Mouse (Mus musculus): Measurements from ENCODE around the gene Lama5.
"Not testable (repeated sequence)": the region's sequence is repeated elsewhere in the genome, so short reads cannot be mapped to it uniquely, and the experiment has no call there.

Lama5 gene

DNA sequence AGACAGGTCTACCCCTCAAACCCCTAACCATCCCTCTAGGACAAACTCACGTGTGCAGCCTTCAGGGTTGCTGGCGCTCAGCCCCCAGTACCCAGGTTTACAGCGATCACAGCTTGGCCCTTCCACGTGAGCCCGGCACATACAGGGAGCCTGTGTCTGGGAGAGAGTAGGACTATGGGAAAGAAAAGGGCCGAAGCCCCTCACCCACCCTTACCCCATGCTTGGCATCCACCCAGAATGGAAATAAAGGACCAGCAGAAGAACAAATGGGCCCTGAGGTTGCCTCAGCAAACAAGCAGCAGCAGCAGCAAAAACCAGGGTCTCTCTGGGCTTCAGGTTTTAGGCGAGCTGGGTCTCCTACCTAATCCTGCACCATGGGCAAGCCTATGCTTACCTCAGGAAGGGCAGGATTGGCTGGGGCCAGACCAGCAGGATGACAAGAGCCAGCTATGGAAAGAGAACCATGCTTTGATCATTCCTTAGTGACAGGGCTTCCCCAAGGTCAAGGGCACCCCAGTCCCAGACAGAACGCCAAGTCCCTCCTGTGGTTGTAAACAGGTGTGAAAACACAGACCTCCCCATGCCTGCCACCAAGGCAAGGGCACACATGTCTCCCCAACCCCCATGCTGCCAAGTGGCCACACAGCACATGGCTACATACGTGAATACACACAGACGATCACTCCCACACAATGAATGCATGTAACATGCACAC is 28.2 kb downstream of the Lama5 start:
- no peak for DNase-seq (ENCODE audit: low read depth)

DNA sequence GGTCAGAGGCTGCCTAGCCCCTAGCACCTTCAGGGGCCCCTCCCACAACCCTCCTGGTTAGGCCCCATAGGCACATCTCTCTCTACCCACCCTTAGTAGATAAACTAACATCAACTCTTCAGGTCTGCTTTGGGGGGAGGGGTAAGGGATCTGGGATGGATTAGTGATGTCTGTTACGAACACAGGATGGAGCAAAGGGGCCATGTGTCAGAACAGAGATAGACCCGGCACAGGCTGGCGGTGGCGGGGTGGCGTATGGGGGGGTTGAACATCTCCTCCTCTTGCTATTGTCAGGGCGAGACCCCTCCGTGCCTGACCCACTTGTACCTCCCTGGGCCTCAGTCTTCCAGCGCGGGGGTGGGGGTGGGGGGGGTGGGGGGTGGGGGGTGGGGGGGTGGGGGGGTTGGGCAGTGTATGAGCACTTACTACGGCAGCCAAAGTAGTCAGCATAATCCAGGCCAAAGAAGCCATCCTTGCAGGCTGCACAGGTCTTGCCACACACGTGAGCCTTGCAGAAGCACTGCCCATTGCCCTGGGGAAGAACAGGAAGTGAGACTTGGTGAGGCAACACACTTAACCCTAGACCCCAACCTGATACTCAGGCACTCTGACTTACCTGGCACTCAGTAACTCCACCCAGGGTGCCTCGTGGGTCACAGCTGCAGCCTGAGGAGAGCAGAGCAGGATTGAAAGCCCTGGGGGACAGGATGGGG is 28.9 kb downstream of the Lama5 start:
- no peak for DNase-seq (ENCODE audit: low read depth)

DNA sequence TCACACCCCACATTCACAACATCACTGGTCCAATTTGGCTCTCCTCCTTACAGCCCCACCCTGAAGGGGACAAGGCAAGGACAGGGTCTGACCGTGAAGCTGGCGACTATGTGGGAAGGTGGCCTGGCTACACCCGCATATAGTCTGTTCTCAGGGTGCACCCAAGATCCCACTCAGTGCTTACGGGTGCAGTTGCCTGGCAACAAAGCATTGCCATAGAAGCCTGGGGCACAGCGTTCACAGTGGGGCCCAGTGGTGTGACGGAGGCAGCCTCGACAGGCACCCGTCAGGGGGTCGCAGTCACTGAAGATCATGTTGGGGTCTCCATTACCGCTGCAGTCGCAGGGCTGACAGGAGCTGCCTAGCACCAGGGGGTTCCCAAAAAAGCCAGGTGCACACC is 38.3 kb downstream of the Lama5 start:
- no peak for DNase-seq (ENCODE audit: low read depth)

DNA sequence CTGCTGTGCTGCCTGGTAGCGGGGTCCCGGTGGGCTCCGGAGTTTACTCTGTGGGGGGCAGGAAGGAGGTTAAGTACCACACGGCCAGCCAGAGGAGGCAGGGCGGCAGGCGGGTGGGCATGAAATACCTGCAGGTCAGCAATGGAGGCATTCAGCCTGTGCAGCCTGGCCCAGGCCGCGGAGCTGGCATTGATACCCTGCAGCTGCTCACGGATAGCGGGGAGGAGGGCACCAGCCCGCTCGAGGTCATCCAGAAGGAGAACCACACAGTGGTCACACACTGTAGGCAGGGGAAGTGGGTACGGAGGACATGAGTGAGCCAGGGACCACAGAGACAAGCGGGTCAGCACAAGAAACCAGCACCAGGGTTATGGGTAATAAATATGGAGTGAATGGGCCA is 40.0 kb downstream of the Lama5 start:
- no peak for DNase-seq (ENCODE audit: low read depth)

DNA sequence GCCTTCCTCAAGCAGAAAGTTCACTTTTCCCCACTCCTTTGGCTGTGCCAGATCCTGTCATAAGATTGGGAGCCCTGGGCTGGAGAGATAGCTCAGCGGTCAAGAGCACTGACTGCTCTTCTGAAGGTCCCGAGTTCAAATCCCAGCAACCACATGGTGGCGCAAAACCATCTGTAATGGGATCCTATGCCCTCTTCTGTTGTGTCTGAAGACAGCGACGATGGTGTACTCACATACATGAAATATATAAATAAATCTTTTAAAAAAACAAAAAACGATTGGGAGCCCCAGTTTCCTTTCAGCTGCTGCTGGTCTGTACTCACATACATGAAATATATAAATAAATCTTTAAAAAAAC is 40.9 kb downstream of the Lama5 start:
- no peak for DNase-seq (ENCODE audit: low read depth)

DNA sequence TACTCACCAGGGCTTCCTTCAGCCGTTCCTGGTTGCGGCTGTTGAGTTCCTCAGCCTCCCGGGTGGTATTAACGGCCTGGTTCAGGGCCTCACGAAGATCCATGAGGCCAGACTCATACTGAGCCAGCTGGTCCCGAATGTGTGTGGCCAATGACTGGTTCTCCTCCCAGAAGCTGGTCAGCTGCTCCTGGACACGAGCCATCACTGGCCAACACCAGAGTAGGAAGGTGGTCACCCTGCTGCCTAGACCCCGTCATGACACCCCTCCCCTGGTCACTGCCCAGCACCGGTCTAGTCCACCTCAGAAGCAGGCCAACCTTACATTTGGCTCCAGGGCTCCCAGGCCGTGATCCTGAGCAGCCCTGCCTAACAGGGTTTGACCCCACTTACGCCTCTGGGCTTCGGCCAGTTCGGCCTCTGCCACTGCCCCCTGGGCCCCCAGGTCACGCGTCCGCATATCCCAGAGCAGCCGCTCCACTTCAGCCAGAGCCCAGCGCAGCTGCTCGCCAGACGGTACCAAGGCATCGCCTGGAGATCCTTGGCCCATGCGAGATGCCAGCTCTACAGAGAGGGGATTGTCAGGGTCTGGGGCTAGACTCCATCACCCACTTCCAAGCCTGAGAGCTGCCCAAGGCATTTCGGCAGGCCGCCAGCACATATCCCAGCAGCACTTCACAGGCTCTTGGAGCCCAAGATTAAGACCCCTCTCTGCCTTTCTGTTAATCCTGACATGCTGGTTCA is 41.5 kb downstream of the Lama5 start:
- DNase-seq (ENCODE audit: low read depth), result no peak

DNA sequence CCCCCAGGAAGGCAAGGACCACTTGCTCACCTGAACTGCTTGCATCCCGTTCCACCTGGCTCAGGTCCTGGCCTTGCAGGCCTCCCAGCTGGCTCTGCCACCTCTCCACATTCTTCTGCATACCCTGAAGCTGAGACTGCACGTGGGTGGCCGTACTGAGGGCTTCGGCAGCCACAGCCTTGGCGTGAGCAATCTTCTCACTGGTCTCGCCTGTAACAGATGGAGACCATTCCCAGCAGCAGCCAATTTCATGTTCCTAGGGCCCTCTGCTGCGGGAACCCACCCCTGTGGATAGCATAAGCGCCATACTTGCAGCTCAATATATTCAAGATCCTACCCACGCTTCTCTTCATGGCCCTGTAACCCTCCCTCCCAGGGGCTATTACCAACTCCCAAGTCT is 44.1 kb downstream of the Lama5 start:
- DNase-seq (ENCODE audit: low read depth), result no peak

DNA sequence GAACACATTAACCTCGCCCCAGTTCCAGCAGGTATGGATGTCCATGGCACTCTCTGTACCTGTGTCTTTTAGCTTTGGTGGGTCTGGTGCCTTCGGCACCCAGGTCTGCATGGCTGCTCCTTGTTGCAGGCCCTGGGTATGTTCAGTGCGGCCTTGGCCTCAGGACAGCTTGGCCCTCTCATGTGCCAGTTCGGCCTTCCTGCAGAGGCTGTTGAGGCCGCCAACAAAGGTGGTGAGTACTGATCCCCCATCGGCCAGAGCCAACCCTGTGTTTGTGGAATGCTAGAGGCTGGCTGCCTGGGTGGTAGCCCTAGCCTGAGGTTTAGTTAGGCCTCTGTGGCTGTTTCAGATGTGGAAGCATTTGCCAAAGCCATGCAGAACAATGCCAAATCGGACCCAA is 49.9 kb downstream of the Lama5 start:
- no peak for DNase-seq (ENCODE audit: low read depth)

DNA sequence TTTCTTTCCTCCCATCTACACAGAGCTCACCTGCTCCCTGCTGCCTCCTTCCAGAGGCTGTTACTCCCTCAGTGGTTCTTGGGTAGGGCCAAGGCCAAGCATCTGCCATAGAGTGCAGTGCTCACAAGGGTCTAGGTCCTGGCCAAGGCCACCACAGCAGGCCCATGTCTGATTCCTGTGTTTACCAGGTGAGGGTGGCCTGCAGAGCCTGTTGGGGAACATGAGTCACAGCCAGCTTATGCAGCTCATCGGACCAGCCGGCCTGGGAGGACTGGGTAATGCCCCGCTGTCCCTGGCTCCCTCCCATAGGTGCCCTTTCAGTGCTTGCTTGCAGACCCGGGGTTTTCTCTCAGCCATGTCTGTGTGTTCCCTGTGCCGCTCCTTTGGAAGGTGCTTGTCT is 51.5 kb downstream of the Lama5 start:
- no peak for DNase-seq (ENCODE audit: low read depth)

DNA sequence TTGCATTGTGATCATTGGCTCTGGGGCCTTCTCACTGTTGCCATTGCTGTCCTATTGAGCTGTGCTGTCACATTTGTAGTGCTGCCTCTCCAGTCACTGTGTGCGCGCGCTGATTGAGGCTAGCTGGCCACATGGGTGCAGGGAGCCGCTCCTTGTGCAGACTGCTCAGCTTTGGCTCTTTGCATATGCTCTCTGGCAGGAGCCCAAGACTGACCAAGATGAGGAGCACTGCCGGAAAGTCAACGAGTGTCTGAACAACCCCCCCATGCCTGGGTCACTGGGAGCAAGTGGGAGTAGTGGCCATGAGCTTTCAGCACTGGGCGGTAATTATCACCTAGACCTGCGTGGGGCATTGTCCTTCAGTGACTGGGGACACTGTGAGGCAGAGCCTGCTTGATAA is 51.9 kb downstream of the Lama5 start:
- not testable (repeated sequence) for DNase-seq (ENCODE audit: low read depth)

DNA sequence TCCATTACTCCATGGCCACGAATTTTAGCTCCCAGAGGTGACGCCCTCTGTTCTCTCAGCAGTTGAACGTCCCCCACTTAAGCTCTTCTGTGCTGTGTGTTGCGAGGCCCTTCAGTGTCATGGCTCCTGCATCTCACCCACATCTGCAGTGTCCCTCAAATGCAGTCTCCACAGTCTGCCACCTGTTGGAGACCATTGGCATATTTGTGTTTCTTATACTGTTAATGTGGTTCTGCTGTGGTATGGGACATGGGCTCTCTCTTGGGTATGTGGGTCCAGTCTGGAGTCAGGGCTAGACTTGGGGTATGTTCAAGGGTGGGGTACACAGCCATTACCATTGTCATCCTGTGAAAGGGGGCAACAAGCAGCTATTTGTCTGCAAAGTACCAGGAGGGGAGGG is 52.5 kb downstream of the Lama5 start:
- DNase-seq (ENCODE audit: low read depth), result peak; percentile 25

DNA sequence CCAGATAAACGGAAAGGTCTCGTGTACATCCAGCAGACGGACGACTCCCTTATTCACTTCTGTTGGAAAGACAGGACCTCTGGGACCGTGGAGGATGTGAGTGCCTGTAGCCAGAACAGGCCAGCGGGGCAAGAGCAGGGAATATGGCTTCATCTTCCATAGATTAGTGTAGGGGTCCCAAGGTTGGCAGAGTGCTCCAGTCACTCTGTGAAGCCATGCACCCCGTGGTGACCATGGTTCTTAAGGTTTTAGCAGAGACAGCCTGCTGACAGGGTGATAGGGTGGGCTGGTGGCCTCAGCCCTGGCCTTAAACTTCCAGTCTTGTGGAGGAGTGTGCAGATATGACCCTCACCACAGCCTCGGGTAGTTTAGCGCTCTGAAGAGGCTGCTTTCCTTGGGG is 53.5 kb downstream of the Lama5 start:
- DNase-seq (ENCODE audit: low read depth), result no peak

DNA sequence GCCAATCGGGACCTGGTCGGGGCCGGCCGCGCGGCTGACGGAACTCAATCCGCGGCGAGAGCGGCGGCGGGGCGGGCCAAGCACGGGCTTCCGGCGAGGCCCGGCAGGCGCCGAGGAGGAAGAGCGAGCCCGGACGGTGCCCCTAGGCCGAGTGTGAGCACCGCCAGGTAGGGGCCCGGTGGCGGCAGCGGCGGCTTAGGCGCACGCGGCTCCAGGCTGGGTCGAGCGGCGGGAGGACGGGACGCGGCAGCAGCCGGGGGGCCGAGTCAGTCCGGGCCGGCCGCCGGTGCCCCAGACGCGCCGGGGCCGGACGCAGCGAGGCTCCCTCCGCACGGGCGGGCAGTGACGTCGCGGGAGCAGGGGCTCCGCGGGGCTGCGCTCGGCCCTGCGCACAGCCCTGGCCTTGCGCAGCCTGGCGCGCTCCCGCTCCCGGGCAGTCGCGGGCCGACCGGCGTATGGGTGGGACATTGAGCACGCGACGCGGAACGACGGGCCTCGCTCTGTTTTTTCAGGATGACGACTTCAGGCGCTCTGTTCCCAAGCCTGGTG is 54.1 kb downstream of the Lama5 start:
- no peak for DNase-seq (ENCODE audit: low read depth)

DNA sequence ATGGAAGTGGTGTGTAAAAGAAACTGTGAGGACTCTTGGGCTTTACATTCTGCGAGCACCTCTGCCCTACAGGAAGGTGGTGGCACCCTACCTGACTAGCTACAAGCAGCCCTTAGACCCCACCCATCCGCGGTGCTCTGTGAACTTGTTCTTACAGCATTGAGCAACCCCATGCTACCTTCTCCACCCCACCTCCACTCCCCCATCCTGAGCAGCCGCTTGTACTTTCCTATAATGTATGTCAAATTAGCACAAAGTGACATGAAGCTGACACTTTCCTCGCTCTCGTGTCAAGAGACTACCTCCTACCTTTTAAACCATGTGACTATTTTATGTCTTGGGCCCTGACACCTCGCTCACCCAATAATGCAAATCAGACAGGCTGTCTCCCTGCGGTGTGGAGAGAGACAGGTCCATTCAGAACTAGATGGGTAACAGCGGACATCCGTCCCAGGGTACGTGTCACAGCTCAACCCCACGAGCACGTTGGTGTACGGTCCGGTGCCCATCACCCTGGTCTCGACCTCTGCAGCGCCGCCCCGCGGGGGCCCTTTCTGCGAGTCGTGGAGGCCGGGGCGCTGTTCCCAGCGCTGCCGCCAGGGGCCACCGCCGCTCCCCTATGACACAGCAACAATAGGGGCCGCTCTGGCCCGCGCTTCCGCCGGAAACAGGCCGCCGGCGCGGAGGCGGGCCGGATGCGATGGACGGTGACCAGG is 54.7 kb downstream of the Lama5 start, which contains the start of gene Adrm1:
Adrm1 (plus strand) TSS at position 680 of the 716 bp plus-strand sequence.
- peak; percentile 91 for DNase-seq (ENCODE audit: low read depth)

DNA sequence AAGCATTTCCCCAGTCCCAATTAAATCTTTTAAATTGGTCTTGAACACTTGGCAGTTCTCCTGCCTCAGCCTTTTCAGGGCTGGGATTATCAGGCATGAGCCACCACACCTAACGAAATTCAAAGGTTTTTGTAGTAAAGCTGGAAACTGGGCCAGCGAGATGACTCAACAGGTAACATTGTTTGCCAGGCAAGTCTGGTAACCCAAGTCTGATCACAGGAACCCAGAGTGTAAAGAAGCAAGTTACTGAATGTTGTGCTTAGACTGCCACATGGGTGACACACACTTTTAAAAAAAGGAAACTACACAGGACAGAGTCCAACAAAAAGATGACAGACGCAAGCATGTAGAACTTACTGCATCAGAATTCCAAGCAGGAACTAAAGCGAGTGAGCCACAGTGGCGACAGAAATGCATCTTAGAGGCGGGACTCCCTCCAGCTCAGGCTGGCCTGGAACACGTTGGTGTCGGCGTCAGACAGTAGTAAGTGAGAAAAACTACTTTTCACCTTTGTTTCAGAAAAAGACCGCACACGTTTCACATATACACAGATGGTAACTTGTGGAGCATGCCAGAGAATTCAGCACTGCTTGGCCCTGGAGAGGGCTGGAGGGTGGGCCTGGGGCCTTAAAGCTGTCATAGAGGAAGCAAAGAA is 55.4 kb downstream of the Lama5 start:
- DNase-seq (ENCODE audit: low read depth), result no peak

DNA sequence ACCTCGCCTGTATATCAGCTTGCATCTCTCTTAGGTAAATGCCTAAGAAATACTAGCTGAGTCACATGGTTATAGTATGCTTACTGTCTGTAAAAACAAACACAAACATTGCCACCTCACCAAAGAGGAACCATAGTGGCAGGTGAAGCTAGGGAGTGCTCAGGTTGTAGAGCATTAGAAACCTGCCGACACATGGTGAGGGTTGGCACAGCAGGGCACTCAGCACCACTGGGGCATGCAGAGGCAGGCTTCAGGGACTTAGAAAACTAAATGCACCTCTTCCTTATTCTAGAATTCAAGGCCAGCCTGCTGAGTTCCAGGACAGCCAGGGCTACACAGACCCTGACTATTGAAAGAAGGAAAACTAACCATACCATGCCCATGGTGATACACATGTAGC is 58.8 kb downstream of the Lama5 start:
- DNase-seq (ENCODE audit: low read depth), result no peak

DNA sequence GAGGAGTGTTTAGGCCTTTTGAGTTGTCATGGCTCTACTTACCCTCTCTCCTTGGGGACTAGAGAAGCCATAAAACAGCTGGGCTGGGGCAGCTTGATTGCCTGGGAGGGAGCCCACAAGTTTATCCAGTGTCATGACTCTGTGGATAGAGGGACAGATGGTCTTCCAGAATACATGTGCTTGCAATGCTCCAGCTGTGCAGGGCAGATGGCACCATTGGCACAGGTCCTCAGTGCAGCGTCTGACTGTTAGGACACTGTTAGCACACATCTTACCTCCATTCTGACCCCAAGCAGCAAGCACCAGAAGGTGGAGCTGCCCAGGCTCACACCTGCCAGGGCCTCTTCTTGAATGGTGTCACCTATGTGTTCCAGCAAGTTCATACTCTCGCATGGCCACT is 59.8 kb downstream of the Lama5 start:
- DNase-seq (ENCODE audit: low read depth), result no peak

DNA sequence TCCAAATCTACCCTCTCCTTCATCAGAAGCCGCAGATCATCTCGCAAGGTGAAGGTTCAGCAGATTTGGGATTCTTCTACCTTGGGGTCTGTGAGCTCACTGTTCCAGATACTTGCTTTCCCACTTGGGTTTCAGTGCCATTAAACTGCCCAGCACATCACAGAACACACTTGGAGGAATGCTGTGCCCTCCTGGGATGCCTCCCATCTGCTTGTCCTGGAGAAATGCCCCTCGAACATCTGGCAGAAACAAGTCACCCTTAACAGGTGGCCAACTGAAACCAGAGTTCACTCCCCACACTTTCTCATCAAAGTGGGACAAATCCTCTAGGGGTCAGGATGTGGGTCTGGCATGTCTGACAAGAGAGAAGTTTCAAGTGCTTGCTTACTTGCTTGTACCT is 67.0 kb downstream of the Lama5 start:
- DNase-seq (ENCODE audit: low read depth), result no peak

DNA sequence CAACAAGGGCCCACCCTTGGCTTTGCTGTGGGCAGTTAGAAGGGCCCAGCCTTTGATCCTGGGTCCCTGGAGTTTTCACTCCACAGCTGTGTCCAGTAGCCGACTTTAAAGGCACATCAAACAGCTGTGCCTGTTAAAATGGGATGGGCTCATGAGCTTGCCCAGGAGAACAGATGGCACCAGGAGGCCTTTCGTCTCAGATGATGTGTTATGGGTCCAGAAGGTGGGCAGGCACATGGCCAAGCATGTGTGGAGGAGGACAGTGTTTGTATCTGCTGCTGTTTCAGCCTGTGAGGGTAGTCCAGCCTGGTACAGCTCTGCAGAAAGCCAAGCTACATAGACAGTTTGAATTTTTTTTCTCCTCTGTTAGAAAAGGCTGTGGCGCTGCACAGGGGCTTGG is 70.9 kb downstream of the Lama5 start:
- no peak for DNase-seq (ENCODE audit: low read depth)

DNA sequence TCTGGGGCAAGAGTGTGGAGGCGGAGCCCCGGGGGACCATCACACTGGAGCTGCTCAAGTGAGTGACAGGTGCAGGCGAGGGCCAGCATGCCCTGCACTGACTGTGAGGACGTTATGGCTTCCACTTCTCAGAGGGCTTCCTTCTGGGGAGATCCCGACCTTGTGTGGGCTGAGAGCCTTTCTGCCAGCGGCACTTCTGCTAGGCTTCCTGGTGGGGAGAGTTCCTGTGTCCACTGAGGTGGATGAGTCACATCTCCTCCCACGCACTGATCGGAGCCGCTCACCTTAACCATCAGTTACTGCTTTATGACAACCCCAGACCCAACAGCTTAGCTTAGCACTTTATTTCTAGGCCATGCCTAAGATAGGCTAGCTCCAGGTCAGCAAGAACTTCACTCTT is 77.1 kb downstream of the Lama5 start:
- no peak for DNase-seq (ENCODE audit: low read depth)

DNA sequence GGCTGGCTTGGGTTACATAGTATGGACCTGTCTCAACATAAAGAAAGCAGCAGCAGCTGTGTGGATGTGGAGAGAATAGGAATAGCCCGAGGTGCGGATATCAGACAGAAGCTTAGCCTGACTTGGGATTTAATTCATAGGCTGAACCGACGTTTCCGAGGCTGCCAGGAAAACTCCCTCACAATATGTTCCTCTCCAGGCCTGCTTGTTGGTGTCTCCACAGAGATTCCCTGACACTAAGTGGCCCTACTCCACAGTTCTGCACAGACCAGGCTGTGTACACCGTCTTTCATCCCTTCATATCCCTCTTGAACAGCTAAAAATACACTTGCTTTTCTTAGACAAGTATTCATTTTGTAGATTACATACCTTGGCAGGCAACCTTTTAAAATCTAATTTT is 78.3 kb downstream of the Lama5 start:
- no peak for DNase-seq (ENCODE audit: low read depth)

DNA sequence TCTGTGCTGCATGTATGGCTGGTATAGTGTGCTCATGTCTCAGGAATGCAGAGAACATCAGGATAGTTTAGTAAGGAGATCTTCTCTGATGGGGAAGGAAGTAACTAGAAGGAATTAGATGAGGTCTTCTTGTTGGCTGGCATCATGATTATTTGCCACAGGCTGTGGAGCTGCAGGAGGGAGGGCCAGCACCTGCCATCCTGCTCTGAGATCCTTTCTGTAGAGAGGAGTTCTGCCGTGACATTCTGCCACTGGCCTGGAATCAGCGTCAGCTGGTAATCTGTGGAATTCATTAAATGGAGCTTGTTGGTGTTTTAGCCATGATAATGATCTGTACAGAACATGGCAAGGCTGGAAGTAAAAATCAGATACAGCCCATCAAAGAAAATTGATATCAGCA is 79.6 kb downstream of the Lama5 start:
- no peak for DNase-seq (ENCODE audit: low read depth)
